Mouse (Mus musculus): ENCODE measurements around the gene 1810043G02Rik.
"Not testable (repeated sequence)": the region's sequence is repeated elsewhere in the genome, so short reads cannot be mapped to it uniquely, and the experiment has no call there.

DNA sequence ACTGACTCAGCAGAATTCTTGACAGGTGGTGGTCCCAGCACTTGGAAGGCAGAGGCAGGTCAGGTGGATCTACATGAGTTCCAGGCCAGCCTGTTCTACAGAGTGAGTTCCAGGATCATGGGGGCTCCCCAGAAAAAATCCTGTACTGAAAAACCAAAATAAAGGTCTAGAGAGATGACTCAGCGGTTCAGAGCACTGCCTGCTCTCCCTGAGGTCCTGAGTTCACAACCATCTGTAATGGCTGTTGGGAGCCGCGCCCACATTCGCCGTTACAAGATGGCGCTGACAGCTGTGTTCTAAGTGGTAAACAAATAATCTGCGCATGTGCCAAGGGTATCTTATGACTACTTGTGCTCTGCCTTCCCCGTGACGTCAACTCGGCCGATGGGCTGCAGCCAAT, 41.7 kb downstream of the 1810043G02Rik start:
- TF ChIP-seq GATA1 (IDR thresholded peaks at IDR 0.05; ENCODE audit: borderline replicate concordance, low read length); FLI1 (IDR thresholded peaks at IDR 0.05; ENCODE audit: low read length): not testable (repeated sequence)
